Mouse (Mus musculus) ZHBTc4 (cell line): Measurements from ENCODE around the gene Cyp2d22.
A peak's percentile ranks its signal among the peaks of the same experiment; 100 is the strongest.
"Not testable (repeated sequence)": the region's sequence is repeated elsewhere in the genome, so short reads cannot be mapped to it uniquely, and the experiment has no call there.

Experiments used
- DNase-seq: peaks from one replicate; pipeline ENCODE4 v3.0.0-alpha.2; 2011; ENCODE audit warnings: low read depth, low spot score

Cyp2d22 gene

DNA sequence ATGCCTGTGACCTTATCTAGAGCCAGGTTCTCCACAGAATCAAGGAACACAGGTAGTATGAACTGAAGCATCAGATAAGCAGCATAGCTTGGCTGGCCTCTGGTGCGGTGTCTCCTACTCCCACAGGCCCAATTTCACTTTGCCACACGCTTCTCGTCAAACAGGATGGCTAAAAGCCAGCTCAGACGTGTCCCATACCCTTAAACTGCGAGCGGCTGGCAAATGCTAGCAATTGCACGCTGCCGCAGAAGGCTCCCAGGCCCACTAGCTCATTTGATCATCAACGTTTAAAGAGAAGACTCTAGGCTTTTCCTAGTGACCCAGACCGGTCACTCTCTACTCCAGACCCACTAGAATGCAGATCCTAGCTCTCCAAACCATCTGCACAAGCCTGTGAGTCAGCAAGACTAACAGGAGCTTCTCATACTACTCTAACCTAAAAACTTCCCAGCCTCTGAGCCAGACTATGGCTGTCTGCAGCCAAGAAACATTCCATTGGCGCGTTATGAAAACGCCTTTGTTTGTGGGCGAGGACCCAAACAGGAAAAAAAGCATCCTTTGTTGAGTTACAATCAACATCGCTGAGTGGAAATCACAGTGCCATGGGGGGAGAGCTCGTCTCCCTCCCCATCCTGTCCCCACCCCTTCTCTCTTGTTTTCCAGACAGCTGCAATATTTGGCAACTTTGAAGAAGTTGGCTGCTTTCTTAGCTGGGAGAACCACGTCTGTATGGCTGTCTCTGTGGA lies 3.5 kb downstream of the Cyp2d22 start:
- no peak for DNase-seq

GRCm38 (mm10) chr15:82375855-82376254 lies 4.2 kb downstream of the Cyp2d22 start:
- DNase-seq: no peak

- DNase-seq: no peak
Observed at GRCm38 (mm10) chr15:82374437-82374836, 5.6 kb downstream of the Cyp2d22 start.

GRCm38 (mm10) chr15:82372991-82373390 lies 7.1 kb downstream of the Cyp2d22 start:
- DNase-seq: no peak

- no peak for DNase-seq
Observed at GRCm38 (mm10) chr15:82372446-82372845, 7.6 kb downstream of the Cyp2d22 start.

DNA sequence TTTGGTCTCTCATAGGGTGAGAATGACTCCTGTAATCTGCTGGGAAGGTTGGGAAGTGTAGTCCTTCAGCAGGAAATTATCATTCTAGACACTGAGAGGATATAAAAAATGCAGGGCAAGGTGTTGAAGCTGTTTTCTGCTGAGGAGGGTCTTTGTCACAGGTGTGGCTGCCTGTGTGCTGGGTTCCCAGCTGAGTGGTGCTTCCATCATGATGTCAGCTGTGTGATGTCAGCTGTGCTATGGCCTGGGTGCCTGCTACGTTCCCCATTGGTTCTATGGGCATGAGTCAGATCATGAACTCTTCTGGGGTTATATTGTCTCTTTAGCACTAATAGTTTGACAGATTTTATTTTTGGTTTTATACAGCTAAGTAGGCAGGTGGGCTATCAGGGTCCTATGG lies 11.2 kb downstream of the Cyp2d22 start:
- DNase-seq: no peak

DNA sequence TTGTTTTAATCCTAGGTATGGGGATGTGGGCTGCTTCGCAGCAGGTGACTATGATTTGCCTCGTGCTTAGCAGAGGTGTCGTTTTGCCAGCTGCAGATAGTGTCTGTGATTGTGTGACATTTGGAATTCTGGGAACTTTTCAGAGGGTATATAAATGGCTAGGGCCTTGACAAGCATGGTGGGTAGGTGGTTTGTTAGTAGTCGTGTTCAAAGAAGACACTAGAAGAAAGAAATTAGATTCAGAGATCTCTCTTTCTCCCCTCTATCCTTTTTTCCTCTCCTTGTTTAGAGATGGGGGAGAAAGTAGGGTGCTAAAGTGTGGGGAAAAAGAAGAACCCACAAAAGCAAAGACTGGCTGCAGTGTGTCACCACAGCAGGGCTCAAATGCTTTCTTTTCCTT lies 11.9 kb downstream of the Cyp2d22 start:
- DNase-seq: no peak

DNA sequence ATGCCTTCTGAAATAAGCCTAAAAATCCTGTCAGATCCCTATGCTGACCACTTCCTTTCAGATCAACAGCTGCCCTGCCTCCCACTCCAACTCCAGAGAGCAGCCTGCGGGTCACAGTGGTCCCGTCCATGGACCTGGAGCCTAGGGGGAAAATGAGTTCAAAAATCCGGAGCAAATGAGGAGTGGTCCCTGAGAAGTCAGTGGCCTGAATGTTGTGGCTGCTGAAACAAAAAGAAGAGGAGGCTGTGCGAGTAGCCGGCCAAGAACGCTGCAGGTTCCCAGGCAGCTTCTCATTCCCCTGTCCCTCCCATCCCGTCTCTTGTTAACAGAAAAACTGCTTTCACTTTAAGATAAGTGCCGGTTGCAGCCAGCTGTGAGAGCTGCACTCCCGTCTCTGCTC lies 15.5 kb downstream of the Cyp2d22 start:
- not testable (repeated sequence) for DNase-seq

DNA sequence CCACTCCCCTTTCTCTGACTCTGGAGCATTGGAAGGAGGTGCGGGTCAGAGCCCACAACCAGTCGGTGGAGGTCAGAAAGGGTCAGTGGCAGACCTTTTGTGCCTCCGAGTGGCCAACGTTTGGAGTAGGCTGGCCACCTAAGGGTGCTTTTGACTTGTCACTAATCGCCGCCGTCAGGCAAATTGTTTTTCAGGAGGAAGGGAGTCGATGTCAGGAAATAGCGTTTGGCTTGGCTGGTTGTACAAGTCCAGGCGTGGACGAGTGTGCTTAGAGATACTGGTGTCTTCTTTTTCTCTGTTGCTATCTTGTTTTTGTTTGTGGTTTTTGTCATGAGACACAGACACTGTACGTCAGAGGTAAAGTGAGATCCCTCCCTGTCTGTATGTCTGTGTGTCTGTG lies 16.3 kb downstream of the Cyp2d22 start:
- DNase-seq: not testable (repeated sequence)

DNA sequence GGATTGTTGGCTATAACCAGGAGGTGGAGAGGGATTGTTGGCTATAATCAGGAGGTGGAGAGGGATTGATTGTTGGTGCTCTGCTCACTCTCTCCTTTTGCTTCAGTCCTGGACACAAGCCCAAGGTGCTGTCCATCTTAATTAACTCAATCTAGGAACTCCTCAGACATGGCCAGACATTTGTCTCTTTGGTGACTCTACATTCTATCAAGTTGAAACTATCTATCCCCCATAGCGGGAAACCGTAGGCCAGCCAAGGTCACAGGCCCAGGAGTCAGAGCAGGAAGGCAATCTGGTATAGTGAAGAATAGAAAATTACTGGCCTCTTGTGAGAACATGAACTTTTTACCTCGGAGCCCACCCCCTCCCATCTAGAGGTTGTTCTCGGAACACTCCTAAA lies 17.8 kb downstream of the Cyp2d22 start:
- DNase-seq: no peak

- DNase-seq: peak; percentile 62
Observed at GRCm38 (mm10) chr15:82361459-82362018, 18.5 kb downstream of the Cyp2d22 start.

GRCm38 (mm10) chr15:82358431-82359260 lies 21.4 kb downstream of the Cyp2d22 start:
- DNase-seq: no peak

- peak; percentile 99 for DNase-seq
Observed at GRCm38 (mm10) chr15:82354126-82354945, 25.7 kb downstream of the Cyp2d22 start, which contains the start of gene Ndufa6. Gene Ndufa6 (minus strand): TSS chr15:82354322.

GRCm38 (mm10) chr15:82353745-82354113 lies 26.3 kb downstream of the Cyp2d22 start:
- no peak for DNase-seq

GRCm38 (mm10) chr15:82353078-82353744 lies 26.8 kb downstream of the Cyp2d22 start:
- DNase-seq: peak; percentile 50

DNA sequence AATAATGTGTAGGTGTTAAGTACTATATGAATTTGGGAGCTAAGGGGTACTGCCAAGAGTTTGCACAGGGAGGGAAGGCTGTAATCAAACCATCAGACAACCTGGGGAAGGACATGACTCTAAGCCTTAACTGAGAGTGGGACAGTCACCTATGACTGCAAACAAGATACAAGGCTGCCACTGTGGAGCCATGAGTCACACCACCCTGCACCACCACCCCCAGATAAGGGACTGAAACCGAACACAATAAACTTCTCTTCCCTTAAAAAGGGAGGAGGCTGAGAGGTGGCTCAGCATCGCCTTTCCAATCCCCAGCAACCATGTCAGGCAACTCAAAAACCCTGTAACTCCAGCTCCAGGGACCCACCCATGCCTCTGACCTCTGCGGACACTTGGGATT lies 28.6 kb downstream of the Cyp2d22 start:
- DNase-seq: no peak

DNA sequence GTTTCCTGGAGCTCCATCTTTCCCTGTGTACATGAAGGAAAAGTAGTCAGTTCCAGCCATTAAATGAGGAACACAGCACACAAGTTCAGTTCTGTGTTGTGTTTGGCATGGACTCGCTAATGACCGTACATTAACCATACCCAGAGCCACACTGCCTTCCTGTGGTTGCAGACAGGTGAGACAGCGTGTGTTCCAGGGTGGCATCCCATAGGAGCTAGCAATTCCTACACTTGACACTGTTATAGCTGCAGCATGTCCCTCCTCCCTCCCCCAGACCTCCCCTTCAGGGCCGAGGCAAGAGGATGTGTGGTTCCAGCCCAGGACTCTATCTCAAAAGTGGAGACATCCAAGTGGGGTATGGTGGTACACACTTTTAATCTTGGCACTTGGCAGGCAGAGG lies 29.7 kb downstream of the Cyp2d22 start:
- DNase-seq: no peak

DNA sequence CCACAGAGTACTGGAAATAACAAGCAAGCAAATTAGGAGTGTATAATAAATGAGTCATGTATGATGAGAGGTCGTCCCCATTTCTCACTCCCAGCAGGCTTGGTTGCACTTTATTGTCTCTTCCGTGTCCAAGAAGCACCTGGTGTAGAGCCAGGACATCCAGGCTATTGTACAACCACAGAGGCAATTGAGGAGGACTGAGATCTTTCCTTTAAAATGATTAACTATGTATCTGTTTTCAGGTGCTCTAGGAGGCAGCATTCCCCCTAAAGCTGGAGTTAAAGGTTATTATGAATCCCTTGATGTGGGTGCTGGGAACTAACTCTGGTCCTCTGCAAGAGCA lies 31.1 kb downstream of the Cyp2d22 start:
- DNase-seq: no peak

DNA sequence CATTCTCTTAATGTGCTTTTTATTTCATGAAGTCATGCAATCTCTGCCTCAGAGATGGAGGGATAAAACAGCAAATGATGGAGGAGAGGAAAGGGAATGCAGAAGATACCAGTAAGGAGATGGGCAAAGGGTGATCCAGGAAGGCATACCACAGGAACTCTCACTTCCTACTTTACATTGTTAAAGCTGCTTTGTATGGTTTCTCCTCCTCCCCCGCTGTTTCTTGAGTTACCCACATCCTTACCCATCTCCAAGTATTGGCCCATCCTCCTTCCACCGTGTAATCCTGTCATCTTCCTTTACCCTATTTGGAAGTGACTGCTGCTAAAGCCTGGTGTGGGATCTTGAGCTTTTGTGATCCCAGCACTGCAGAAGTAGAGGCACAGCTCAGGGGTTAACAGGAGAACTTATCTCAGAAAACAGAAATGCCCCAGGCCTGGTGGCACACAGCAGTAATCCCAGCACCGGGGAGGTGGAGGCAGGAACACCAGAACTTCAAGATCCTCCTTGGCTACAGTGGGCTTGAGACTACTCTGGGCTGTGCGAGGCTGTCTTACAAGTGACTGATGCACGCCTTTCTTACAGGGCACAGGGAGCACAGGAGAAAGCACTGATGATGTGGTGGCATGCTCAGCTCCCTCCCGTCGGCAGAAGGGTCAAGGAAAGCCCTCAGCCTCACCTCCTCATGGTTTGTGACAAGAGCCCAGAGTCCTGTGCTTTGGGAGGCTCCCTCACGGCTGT lies 31.6 kb downstream of the Cyp2d22 start:
- no peak for DNase-seq

DNA sequence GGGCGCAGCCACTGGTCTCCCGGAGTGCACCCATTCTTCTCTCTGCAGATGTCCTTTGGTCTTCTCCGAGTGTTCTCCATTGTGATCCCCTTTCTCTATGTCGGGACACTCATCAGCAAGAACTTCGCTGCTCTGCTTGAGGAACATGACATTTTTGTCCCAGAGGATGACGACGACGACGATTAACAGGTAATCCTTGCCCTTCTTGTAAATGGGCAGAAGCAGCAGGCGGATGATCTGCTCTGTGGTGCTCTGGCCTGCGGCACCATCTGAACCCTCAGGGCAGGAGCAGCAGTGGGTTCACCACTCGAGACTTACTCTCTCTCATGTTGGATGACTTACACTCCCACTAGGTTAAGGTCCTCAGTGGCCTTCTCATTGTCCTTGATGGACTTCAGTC lies 32.2 kb downstream of the Cyp2d22 start:
- no peak for DNase-seq

- no peak for DNase-seq
Observed at GRCm38 (mm10) chr15:82347303-82347676, 32.8 kb downstream of the Cyp2d22 start.
